Mouse (Mus musculus) neutrophil, adult 5-6 weeks (primary cell): ENCODE measurements around the gene Ctc1. TPM values are rescaled to one million over a fixed set of nuclear protein-coding genes. Genes with fewer than 3 reads are reported as not detected.
A peak's percentile ranks its signal among the peaks of the same experiment; 100 is the strongest.

Experiments used
- ATAC-seq: fragments of 151-379, 151-347 bp; 2 replicates; pipeline ENCODE4 v1.8.0; 2017; ENCODE audit warnings: mild to moderate bottlenecking, moderate TSS enrichment; ENCODE audit not compliant: insufficient number of reproducible peaks, poor library complexity, low FRiP score, severe bottlenecking; ENCODE audit errors: extremely low read depth
- total RNA-seq: library from RNA; stranded (forward); fragments of 200-1000 nt; gene quantifications from 2 replicates; pipeline ENCODE4 v1.2.3, GENCODE M21; 2017

Ctc1 gene
- total RNA-seq, 1 experiment from 2014 or later = 42.2 TPM

DNA sequence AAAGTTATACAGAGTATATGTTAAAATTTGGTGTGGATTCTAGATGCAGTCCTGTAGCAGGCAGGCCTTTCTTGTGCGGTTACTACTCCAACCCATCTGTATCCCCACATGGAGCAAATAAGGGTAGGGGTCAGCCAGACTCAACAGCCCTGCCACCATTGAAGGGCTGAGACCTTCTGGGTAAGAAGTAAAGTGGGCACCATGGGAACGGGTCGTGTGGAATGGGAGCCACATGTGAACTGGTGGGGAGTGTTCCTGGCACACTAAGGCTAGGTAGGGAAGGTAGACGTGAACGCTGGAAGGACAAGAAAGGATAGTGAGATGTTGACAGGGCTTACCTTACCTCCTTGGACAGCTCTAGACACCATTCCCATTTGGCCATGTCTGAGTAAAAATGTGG is 22.5 kb downstream of the Ctc1 start:
- no peak for ATAC-seq

- peak; percentile 83 for ATAC-seq
These were observed 30.1 kb downstream of the Ctc1 start, which contains the start of gene Aurkb for GRCm38 (mm10) chr11:69045531-69046394. Gene Aurkb (plus strand): TSS chr11:69045647.

- ATAC-seq = no peak
These were observed 30.7 kb downstream of the Ctc1 start for GRCm38 (mm10) chr11:69046395-69046774.

DNA sequence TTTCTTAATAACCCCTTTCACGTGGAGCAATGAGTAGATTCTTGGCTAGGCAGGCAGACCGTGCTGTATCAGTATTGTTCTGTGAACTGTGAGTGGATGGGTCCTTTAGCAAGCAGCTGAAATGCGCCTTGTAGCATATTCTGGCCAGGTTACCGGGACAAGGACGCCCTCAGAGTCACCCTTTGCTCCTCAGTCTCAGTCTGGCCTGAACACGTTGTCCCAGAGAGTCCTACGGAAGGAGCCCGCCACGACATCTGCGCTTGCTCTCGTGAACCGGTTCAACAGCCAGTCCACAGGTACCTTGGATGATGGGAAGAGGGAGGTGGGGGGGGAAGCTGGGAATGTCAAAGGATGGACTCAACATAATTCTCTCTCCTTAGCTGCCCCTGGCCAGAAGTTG is 31.9 kb downstream of the Ctc1 start:
- no peak for ATAC-seq

GRCm38 (mm10) chr11:69048151-69048550 is 32.4 kb downstream of the Ctc1 start:
- no peak for ATAC-seq

GRCm38 (mm10) chr11:69050748-69051147 is 35.0 kb downstream of the Ctc1 start:
- no peak for ATAC-seq

- ATAC-seq = no peak
These were observed 36.1 kb downstream of the Ctc1 start for GRCm38 (mm10) chr11:69051771-69052170.

DNA sequence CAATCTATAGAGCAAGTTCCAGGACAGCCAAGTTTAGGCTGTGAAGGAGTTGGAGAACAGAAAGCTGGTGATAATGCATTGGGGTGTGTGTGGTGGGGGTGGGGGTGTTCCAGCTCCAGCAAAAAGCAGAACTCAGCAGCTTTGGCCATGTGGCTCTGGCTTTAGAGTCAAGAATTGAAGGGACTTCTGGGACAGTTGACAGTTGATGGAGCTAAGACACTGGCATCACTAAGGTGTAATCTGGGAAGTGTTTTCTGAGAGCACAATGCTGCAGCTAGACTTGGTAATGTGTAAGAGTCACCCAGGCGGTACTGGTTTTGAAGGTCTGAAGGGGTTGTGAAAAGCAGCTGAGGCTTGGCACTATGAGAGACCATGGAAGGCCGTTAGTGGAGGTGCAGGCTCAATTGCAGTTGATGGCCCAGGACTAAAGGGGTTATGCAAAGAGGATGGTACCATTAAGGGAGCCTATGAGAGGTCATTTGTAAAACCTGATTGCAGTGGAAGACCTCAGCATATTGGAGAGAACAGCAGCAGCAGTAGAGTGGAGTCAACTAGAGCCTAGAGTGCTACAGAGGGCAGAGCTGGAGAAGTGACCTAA is 37.2 kb downstream of the Ctc1 start:
- ATAC-seq = no peak

- no peak for ATAC-seq
These were observed 38.1 kb downstream of the Ctc1 start for GRCm38 (mm10) chr11:69053848-69054247.

DNA sequence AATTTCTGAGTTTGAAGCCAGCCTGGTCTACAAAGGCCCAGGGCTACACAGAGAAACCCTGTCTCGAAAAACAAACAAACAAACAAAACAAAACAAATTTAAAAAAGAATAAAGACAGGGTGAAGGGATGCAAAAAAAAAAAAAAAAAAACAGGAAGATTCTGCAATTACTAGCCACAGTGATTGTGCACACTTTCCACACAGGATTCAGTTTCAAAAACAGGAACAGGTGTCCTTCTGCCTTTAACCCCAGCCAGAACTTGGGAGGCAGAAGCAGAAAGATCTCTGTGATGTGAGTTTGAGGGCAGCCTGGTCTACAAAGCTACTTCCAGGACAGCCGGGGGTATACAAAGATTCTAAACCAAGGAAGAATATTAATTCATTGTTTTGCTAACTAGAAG is 42.6 kb downstream of the Ctc1 start:
- no peak for ATAC-seq

- ATAC-seq = no peak
These were observed 43.1 kb downstream of the Ctc1 start for GRCm38 (mm10) chr11:69058729-69059356.

- ATAC-seq = peak; percentile 88
These were observed 43.8 kb downstream of the Ctc1 start, which contains the start of gene Borcs6 for GRCm38 (mm10) chr11:69059357-69059974. Gene Borcs6 (plus strand): TSS chr11:69059717.

GRCm38 (mm10) chr11:69059975-69060411 is 44.3 kb downstream of the Ctc1 start:
- ATAC-seq = no peak

DNA sequence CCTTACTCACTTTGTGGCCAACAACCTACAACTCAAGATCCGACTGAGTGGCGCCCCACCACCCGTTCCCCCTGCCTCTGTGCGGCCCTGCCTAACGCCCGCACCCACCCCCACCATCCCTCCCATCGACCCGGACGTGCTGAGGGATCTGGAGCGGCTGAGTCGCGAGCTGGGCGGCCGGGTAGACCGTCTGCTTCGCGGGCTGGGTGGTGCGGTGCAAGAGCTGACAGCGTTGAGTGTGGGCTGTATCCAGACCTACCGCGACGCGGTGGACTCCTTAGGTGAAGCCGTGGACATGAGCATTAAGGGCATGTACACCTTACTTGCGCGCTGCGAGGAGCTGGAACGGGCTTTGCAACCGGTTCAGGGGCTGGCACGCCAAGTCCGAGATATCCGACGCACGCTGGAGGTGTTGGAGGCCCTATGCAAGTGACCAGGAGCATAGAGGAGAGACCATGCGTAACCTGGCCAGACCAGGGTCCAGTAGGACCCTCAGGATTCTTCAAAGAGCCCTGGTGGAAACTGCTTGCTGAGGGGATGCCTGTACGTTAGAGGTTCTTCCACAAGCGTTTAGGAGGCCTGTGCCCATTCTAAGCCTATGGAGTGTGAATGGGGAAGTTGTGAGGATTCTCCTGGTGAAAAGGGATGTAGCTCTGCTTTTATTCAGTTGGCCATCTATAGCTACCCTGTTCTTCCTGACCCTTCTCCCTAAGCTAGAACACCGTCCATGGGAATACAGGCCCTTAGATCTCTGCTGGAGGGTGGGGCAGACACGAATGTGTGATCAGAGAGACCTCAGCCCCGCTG is 44.9 kb downstream of the Ctc1 start:
- ATAC-seq = no peak

GRCm38 (mm10) chr11:69061255-69061912 is 45.7 kb downstream of the Ctc1 start:
- no peak for ATAC-seq

GRCm38 (mm10) chr11:69062194-69062760 is 46.6 kb downstream of the Ctc1 start:
- ATAC-seq = no peak

DNA sequence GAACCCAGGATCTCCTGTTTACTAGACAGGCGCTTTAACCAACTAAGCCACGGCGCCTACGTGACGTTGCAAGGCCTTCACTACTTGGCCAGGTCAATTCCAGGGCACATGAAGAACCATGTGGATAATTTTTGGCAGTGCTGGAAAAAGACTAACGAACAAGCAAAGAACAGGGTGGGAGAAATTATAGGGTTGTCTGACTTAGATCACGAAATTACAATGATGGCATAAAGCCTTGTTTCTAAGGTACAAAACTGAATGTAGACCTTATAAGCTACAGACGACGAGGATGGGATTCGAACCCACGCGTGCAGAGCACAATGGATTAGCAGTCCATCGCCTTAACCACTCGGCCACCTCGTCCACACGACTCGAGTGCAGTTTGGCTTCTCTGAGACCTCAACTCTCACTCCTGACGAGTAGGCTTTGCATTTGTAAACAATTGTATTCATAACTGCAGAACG is 47.1 kb downstream of the Ctc1 start:
- ATAC-seq = peak; percentile 11
